Mouse (Mus musculus) intestine, embryonic 14.5 days (tissue): ENCODE results near the gene Smarcc1. TPM values are rescaled to one million over a fixed set of nuclear protein-coding genes. Genes with fewer than 3 reads are reported as not detected.
A peak's percentile ranks its signal among the peaks of the same experiment; 100 is the strongest.

Experiments used
- ATAC-seq: fragments of 200-750 bp; cut with Nextera tagmentation; replicated peaks from 2 replicates; pipeline ENCODE4 v1.8.0; 2017; ENCODE audit warnings: low read depth, moderate number of reproducible peaks, moderate TSS enrichment, moderate library complexity; ENCODE audit not compliant: low FRiP score, low TSS enrichment
- DNase-seq: peaks from one replicate; pipeline ENCODE4 v3.0.0-alpha.2; 2018; ENCODE audit warnings: low spot score
- H3K27ac ChIP-seq: fragments of 300-500 bp; sonication (generic); 2 replicates; pipeline ENCODE4 v1.5.1; 2014; ENCODE audit warnings: low read depth, mild to moderate bottlenecking, control low read depth
- H3K27me3 ChIP-seq: fragments of 300-500 bp; sonication (generic); replicated peaks from 2 replicates; pipeline ENCODE4 v1.6.1; 2014; ENCODE audit warnings: low read length, control low read depth; ENCODE audit not compliant: control insufficient read depth, insufficient read depth
- H3K36me3 ChIP-seq: fragments of 300-500 bp; sonication (generic); 2 replicates; pipeline ENCODE4 v1.6.1; 2014; ENCODE audit warnings: low read length, control low read depth; ENCODE audit not compliant: control insufficient read depth, insufficient read depth
- H3K4me1 ChIP-seq: fragments of 300-500 bp; sonication (generic); replicated peaks from 2 replicates; pipeline ENCODE4 v1.6.1; 2014; ENCODE audit warnings: low read length, control low read depth, mixed read lengths; ENCODE audit not compliant: control insufficient read depth, insufficient read depth
- H3K4me2 ChIP-seq: fragments of 300-500 bp; sonication (generic); 2 replicates; pipeline ENCODE4 v1.6.1; 2014; ENCODE audit warnings: low read length
- H3K4me3 ChIP-seq: fragments of 300-500 bp; sonication (generic); 2 replicates; pipeline ENCODE4 v1.5.1; 2014; ENCODE audit warnings: low read depth, low read length, control low read depth, mixed read lengths
- H3K9ac ChIP-seq: fragments of 300-500 bp; sonication (generic); 2 replicates; pipeline ENCODE4 v1.6.1; 2014; ENCODE audit warnings: mild to moderate bottlenecking, low read length
- H3K9me3 ChIP-seq: fragments of 300-500 bp; sonication (generic); 2 replicates; pipeline ENCODE4 v1.6.1; 2016; ENCODE audit warnings: low read length, control low read depth; ENCODE audit not compliant: control insufficient read depth
- WGBS: fragments of 180-500 bp; shearing (Covaris S2); extraction: QIAGEN DNeasy Blood & Tissue Kit; methylation state at CpG from one replicate; pipeline ENCODE4 v1.1.7; 2014; 5-methylcytosine and 5-hydroxymethylcytosine counted together
- polyA plus RNA-seq: library from polyadenylated mRNA; unstranded; fragments of >200 nt; fragmentation: Nextera tagmentation; extraction: Ambion mirVana; gene quantifications from 2 replicates; pipeline ENCODE4 v1.2.1, GENCODE M21; 2014

Smarcc1 gene
- polyA plus RNA-seq, 1 experiment from 2014 or later = 125 TPM

GRCm38 (mm10) chr9:110247049-110247448 lies 129.5 kb downstream of the Smarcc1 start:
- DNase-seq = no peak
- Histone ChIP-seq H3K4me2 (no peak overlapping the region), H3K36me3 (no peaks in the 10 kb centered on the region), H3K27me3 (peaks cover 15% of the 10 kb centered on the region), H3K4me1 (0 out of 2 replicates have a peak, but pooled peaks cover 3% of the 10 kb centered on the region), H3K9me3 (no peaks in the 10 kb centered on the region), H3K4me3 (no peak overlapping the region), H3K27ac (no peak overlapping the region), H3K9ac (no peak overlapping the region)
- 82% methylated on average over 10 of the region's 10 CpGs for WGBS
- ATAC-seq = no peak

GRCm38 (mm10) chr9:110248861-110249260 lies 131.4 kb downstream of the Smarcc1 start:
- Histone ChIP-seq H3K27me3 (peaks cover 11% of the 10 kb centered on the region), H3K9ac (no peak overlapping the region), H3K4me3 (no peak overlapping the region), H3K4me1 (0 out of 2 replicates have a peak, but pooled peaks cover 3% of the 10 kb centered on the region), H3K36me3 (no peaks in the 10 kb centered on the region), H3K27ac (no peak overlapping the region), H3K9me3 (no peaks in the 10 kb centered on the region), H3K4me2 (no peak overlapping the region)
- 75% methylated on average over 2 of the region's 2 CpGs for WGBS
- ATAC-seq (no peak), DNase-seq (no peak)

DNA sequence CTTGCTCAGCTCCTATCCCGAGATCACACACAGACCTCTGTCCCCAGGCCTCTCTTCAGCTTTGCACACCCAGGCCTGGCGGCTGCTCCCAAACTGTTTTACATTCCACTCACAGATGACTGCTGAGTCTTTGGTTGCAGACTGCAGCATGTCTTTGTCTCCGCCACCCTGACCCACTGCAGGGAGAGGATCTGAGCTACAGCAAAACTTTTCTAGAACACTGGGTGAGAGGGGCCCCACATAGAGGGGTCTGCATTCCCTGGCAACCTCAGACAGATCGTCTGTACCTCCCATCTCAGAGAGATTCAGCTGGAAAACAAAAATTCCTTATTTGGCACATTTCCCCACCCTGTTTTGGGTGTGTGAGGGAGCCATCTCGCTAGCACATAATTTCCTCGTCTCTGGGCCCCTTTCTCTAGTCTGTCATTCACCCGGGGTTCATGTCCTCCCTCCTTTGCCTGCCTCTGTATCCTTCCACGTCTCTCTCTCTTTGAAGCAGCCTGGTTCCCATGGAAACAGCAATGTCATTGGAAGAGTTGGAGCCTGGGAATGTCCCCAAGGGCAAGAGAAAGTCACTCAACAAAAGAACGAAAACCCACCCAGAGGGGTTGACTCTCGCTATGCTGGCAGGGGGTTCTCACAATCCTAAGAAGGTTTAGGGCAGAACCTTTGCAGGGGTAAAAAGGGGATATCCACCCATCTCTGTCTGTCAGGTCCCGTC lies 132.5 kb downstream of the Smarcc1 start:
- no peaks in the 10 kb centered on the region for H3K9me3 ChIP-seq
- no peak overlapping the region for H3K4me3 ChIP-seq
- 0 out of 2 replicates have a peak, but pooled peaks cover 3% of the 10 kb centered on the region for H3K27me3 ChIP-seq
- H3K9ac ChIP-seq = 0 out of 2 replicates have a peak overlapping the region, but pooled peaks have one; percentile 11
- H3K27ac ChIP-seq = peak overlapping the region; percentile 75; the same call in 1 of the 2 replicates
- DNase-seq (peak; percentile 60), ATAC-seq (no peak)
- peak overlapping the region; percentile 9; the same call in 1 of the 2 replicates for H3K4me2 ChIP-seq
- H3K36me3 ChIP-seq = no peaks in the 10 kb centered on the region
- WGBS = 24% methylated on average over 11 of the region's 11 CpGs
- H3K4me1 ChIP-seq = 0 out of 2 replicates have a peak, but pooled peaks cover 3% of the 10 kb centered on the region

GRCm38 (mm10) chr9:110250776-110251175 lies 133.3 kb downstream of the Smarcc1 start:
- H3K36me3 ChIP-seq = no peaks in the 10 kb centered on the region
- no peak overlapping the region for H3K4me2 ChIP-seq
- H3K27ac ChIP-seq = no peak overlapping the region
- H3K27me3 ChIP-seq = no peaks in the 10 kb centered on the region
- H3K4me3 ChIP-seq = no peak overlapping the region
- no peak overlapping the region for H3K9ac ChIP-seq
- no peak for ATAC-seq
- no peak for DNase-seq
- 0 out of 2 replicates have a peak, but pooled peaks cover 3% of the 10 kb centered on the region for H3K4me1 ChIP-seq
- H3K9me3 ChIP-seq = no peaks in the 10 kb centered on the region
- WGBS = 92% methylated on average over 14 of the region's 14 CpGs

- 59% methylated on average over 15 of the region's 15 CpGs for WGBS
- 0 out of 2 replicates have a peak, but pooled peaks have one; percentile 62 for ATAC-seq
- DNase-seq = no peak
- no peak overlapping the region for H3K4me2 ChIP-seq
- H3K4me3 ChIP-seq = no peak overlapping the region
- H3K9me3 ChIP-seq = no peaks in the 10 kb centered on the region
- no peaks in the 10 kb centered on the region for H3K36me3 ChIP-seq
- no peak overlapping the region for H3K27ac ChIP-seq
- no peaks in the 10 kb centered on the region for H3K27me3 ChIP-seq
- no peak overlapping the region for H3K9ac ChIP-seq
- no peaks in the 10 kb centered on the region for H3K4me1 ChIP-seq
These were observed 138.0 kb downstream of the Smarcc1 start for GRCm38 (mm10) chr9:110255407-110256019.

- no peak for DNase-seq
- Histone ChIP-seq H3K9ac (no peak overlapping the region), H3K36me3 (no peaks in the 10 kb centered on the region), H3K27me3 (no peaks in the 10 kb centered on the region), H3K27ac (no peak overlapping the region), H3K9me3 (no peaks in the 10 kb centered on the region), H3K4me3 (no peak overlapping the region), H3K4me2 (no peak overlapping the region), H3K4me1 (no peaks in the 10 kb centered on the region)
- WGBS = 75% methylated on average over 6 of the region's 6 CpGs
- no peak for ATAC-seq
These were observed 141.1 kb downstream of the Smarcc1 start for GRCm38 (mm10) chr9:110258646-110259045.

- no peak overlapping the region for H3K4me2 ChIP-seq
- no peak overlapping the region for H3K9ac ChIP-seq
- no peak overlapping the region for H3K27ac ChIP-seq
- H3K36me3 ChIP-seq = no peaks in the 10 kb centered on the region
- no peaks in the 10 kb centered on the region for H3K4me1 ChIP-seq
- H3K27me3 ChIP-seq = no peaks in the 10 kb centered on the region
- DNase-seq = no peak
- ATAC-seq = no peak
- 85% methylated on average over 3 of the region's 3 CpGs for WGBS
- H3K9me3 ChIP-seq = no peaks in the 10 kb centered on the region
- no peak overlapping the region for H3K4me3 ChIP-seq
These were observed 141.6 kb downstream of the Smarcc1 start for GRCm38 (mm10) chr9:110259118-110259517.

- Histone ChIP-seq H3K36me3 (no peaks in the 10 kb centered on the region), H3K4me3 (no peak overlapping the region), H3K27ac (no peak overlapping the region), H3K4me2 (no peak overlapping the region), H3K9ac (no peak overlapping the region), H3K4me1 (no peaks in the 10 kb centered on the region), H3K27me3 (no peaks in the 10 kb centered on the region), H3K9me3 (no peaks in the 10 kb centered on the region)
- WGBS = 68% methylated on average over 8 of the region's 8 CpGs
- ATAC-seq (no peak), DNase-seq (no peak)
These were observed 145.7 kb downstream of the Smarcc1 start for GRCm38 (mm10) chr9:110263181-110263580.
